Mouse (Mus musculus): ENCODE results near the gene Clic1.

DNA sequence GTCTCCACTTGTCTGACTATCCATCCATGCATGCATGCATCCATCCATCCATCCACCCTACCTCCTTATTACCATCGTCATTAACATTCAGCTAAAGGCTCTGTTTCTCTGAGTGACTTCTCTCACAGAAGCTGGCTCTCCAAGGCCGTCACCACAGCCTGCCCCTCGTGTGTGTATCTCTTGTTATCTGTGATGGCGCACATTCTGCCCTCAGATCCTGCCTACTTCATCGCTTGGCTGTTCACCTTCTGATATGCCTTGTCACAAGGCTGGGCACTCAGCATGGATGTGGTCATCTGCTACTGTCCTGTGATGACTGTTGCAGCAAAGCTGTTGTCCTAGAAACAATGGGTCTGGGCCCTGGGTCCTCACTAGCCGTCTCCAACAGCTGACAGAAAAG is 55.0 kb downstream of the Clic1 start:
- TF ChIP-seq CTCF (IDR thresholded peaks at IDR 0.05; ENCODE audit: control insufficient read depth, insufficient read depth, low read length) (no peak), POLR2A (IDR thresholded peaks at IDR 0.05; ENCODE audit: borderline replicate concordance, control insufficient read depth, low read depth, low read length) (no peak)

Data from bone marrow, adult 2 months (tissue).